Mouse (Mus musculus) lung, postnatal 0 days (tissue): Measurements from ENCODE around the gene Nat14. TPM values are rescaled to one million over a fixed set of nuclear protein-coding genes. Genes with fewer than 3 reads are reported as not detected.

Experiments
- ATAC-seq: fragments of 200-750 bp; cut with Nextera tagmentation; 2 replicates; pipeline ENCODE4 v1.8.0; 2017; ENCODE audit warnings: moderate library complexity
- DNase-seq: peaks from one replicate; pipeline ENCODE4 v3.0.0-alpha.2; 2016; ENCODE audit warnings: low spot score
- H3K27ac ChIP-seq: fragments of 300-500 bp; sonication (generic); 2 replicates; pipeline ENCODE4 v1.5.1; 2014; ENCODE audit warnings: antibody characterized with exemption, mild to moderate bottlenecking, low read length, mixed read lengths
- H3K27me3 ChIP-seq: fragments of 300-500 bp; sonication (generic); replicated peaks from 2 replicates; pipeline ENCODE4 v1.6.1; 2014; ENCODE audit warnings: low read length, mixed read lengths; ENCODE audit not compliant: insufficient read depth
- H3K36me3 ChIP-seq: fragments of 300-500 bp; sonication (generic); 2 replicates; pipeline ENCODE4 v1.6.1; 2014; ENCODE audit warnings: low read length, mixed read lengths; ENCODE audit not compliant: insufficient read depth
- H3K4me1 ChIP-seq: fragments of 300-500 bp; sonication (generic); 2 replicates; pipeline ENCODE4 v1.6.1; 2014; ENCODE audit warnings: antibody characterized with exemption, low read depth, low read length, mixed read lengths; ENCODE audit not compliant: insufficient read depth
- H3K4me2 ChIP-seq: fragments of 300-500 bp; sonication (generic); replicated peaks from 2 replicates; pipeline ENCODE4 v1.6.1; 2014; ENCODE audit warnings: low read depth, mild to moderate bottlenecking, low read length, moderate library complexity, mixed read lengths
- H3K4me3 ChIP-seq: fragments of 300-500 bp; sonication (generic); 2 replicates; pipeline ENCODE4 v1.5.1; 2014; ENCODE audit warnings: low read depth, low read length
- H3K9ac ChIP-seq: fragments of 300-500 bp; sonication (generic); replicated peaks from 2 replicates; pipeline ENCODE4 v1.6.1; 2014; ENCODE audit warnings: low read depth, mild to moderate bottlenecking
- H3K9me3 ChIP-seq: fragments of 300-500 bp; sonication (generic); 2 replicates; pipeline ENCODE4 v1.6.1; 2016; ENCODE audit warnings: low read length, mixed read lengths
- CTCF ChIP-seq: IDR thresholded peaks from 2 replicates; pipeline ENCODE4 v1.5.1; 2016; ENCODE audit warnings: antibody characterized with exemption, mild to moderate bottlenecking
- EP300 ChIP-seq: IDR thresholded peaks from 2 replicates; pipeline ENCODE4 v1.6.1; 2016; ENCODE audit warnings: antibody characterized with exemption, mild to moderate bottlenecking, control low read depth
- WGBS: fragments of 180-500 bp; shearing (Covaris S2); extraction: QIAGEN DNeasy Blood & Tissue Kit; methylation state at CpG from one replicate; pipeline ENCODE4 v1.1.7; 2014; 5-methylcytosine and 5-hydroxymethylcytosine counted together
- polyA plus RNA-seq: library from polyadenylated mRNA; unstranded; fragments of >200 nt; fragmentation: Nextera tagmentation; extraction: Ambion mirVana; gene quantifications from 2 replicates; pipeline ENCODE4 v1.2.1, GENCODE M21; 2015

Nat14 gene
- polyA plus RNA-seq, 1 experiment from 2014 or later, result 1.1 TPM

DNA sequence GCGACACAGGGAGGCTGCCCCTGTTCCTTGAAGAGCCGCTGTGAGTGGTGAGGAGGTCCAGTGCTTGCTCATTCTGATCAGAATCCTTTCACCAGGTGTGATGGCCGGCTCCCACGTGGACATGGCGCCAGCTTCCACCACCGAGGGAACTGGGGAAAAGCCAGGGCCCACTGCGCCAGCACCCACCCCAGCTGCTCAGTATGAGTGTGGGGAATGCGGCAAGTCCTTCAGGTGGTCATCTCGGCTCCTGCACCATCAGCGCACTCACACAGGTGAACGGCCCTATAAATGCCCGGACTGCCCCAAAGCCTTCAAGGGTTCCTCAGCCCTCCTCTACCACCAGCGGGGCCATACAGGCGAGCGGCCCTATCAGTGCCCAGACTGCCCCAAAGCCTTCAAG, 3.1 kb upstream of the Nat14 start:
- TF ChIP-seq EP300 (no peak), CTCF (no peak)
- Histone ChIP-seq H3K4me2 (no peak overlapping the region), H3K9me3 (no peaks in the 10 kb centered on the region), H3K27ac (no peak overlapping the region), H3K4me1 (peaks cover 17% of the 10 kb centered on the region), H3K27me3 (no peaks in the 10 kb centered on the region), H3K4me3 (no peak overlapping the region), H3K36me3 (peaks cover 24% of the 10 kb centered on the region), H3K9ac (no peak overlapping the region)
- WGBS, result 93% methylated on average over 14 of the region's 15 CpGs
- DNase-seq (no peak), ATAC-seq (no peak)

DNA sequence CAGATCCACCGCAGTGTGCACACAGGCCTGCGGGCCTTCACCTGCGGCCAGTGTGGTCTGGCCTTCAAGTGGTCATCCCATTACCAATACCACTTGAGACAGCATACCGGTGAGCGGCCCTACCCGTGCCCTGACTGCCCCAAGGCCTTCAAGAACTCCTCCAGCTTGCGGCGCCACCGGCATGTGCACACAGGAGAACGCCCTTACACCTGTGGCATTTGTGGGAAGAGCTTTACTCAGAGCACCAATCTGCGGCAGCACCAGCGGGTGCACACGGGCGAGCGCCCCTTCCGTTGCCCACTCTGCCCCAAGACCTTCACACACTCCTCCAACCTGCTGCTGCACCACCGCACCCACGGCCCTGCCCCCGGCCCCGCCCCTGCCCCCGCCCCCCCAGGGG, 2.7 kb upstream of the Nat14 start:
- peaks cover 21% of the 10 kb centered on the region for H3K4me1 ChIP-seq
- peaks cover 24% of the 10 kb centered on the region for H3K36me3 ChIP-seq
- TF ChIP-seq EP300, result no peak
- no peak for TF ChIP-seq CTCF
- H3K9me3 ChIP-seq, result no peaks in the 10 kb centered on the region
- ATAC-seq (no peak), DNase-seq (no peak)
- no peak overlapping the region for H3K9ac ChIP-seq
- no peak overlapping the region for H3K4me2 ChIP-seq
- 83% methylated on average over 20 of the region's 21 CpGs for WGBS
- H3K27me3 ChIP-seq, result 0 out of 2 replicates have a peak, but pooled peaks cover under 1% of the 10 kb centered on the region
- no peak overlapping the region for H3K27ac ChIP-seq
- H3K4me3 ChIP-seq, result no peak overlapping the region

GRCm38 (mm10) chr7:4919971-4920370, 1.9 kb upstream of the Nat14 start:
- 0 out of 2 replicates have a peak, but pooled peaks cover 3% of the 10 kb centered on the region for H3K27me3 ChIP-seq
- peaks cover 23% of the 10 kb centered on the region for H3K4me1 ChIP-seq
- WGBS, result 89% methylated on average over 21 of the region's 21 CpGs
- no peak overlapping the region for H3K9ac ChIP-seq
- ATAC-seq (no peak), DNase-seq (no peak)
- no peak overlapping the region for H3K4me2 ChIP-seq
- no peak for TF ChIP-seq EP300
- TF ChIP-seq CTCF, result no peak
- no peak overlapping the region for H3K4me3 ChIP-seq
- peaks cover 24% of the 10 kb centered on the region for H3K36me3 ChIP-seq
- H3K27ac ChIP-seq, result no peak overlapping the region
- H3K9me3 ChIP-seq, result no peaks in the 10 kb centered on the region

- TF ChIP-seq CTCF (no peak), EP300 (no peak)
- H3K9ac ChIP-seq, result no peak overlapping the region
- H3K4me2 ChIP-seq, result no peak overlapping the region
- 93% methylated on average over 19 of the region's 19 CpGs for WGBS
- DNase-seq, result no peak
- peaks cover 24% of the 10 kb centered on the region for H3K36me3 ChIP-seq
- ATAC-seq, result no peak
- H3K4me1 ChIP-seq, result peaks cover 23% of the 10 kb centered on the region
- no peak overlapping the region for H3K4me3 ChIP-seq
- 0 out of 2 replicates have a peak, but pooled peaks cover 3% of the 10 kb centered on the region for H3K27me3 ChIP-seq
- no peaks in the 10 kb centered on the region for H3K9me3 ChIP-seq
- 0 out of 2 replicates have a peak overlapping the region, but pooled peaks have one; percentile 26 for H3K27ac ChIP-seq
These were observed 1.3 kb upstream of the Nat14 start for GRCm38 (mm10) chr7:4920496-4920895.

- TF ChIP-seq EP300, result no peak
- TF ChIP-seq CTCF, result no peak
- H3K27me3 ChIP-seq, result 0 out of 2 replicates have a peak, but pooled peaks cover 3% of the 10 kb centered on the region
- no peak overlapping the region for H3K9ac ChIP-seq
- ATAC-seq (0 out of 2 replicates have a peak, but pooled peaks have one; percentile 5), DNase-seq (peak; percentile 36)
- peaks cover 24% of the 10 kb centered on the region for H3K36me3 ChIP-seq
- H3K4me3 ChIP-seq, result no peak overlapping the region
- 0 out of 2 replicates have a peak overlapping the region, but pooled peaks have one; percentile 8 for H3K4me2 ChIP-seq
- no peaks in the 10 kb centered on the region for H3K9me3 ChIP-seq
- 48% methylated on average over 23 of the region's 23 CpGs for WGBS
- peaks cover 19% of the 10 kb centered on the region for H3K4me1 ChIP-seq
- H3K27ac ChIP-seq, result peak overlapping the region; percentile 40; the same call in 1 of the 2 replicates
These were observed 628 bp upstream of the Nat14 start for GRCm38 (mm10) chr7:4920976-4921823.

DNA sequence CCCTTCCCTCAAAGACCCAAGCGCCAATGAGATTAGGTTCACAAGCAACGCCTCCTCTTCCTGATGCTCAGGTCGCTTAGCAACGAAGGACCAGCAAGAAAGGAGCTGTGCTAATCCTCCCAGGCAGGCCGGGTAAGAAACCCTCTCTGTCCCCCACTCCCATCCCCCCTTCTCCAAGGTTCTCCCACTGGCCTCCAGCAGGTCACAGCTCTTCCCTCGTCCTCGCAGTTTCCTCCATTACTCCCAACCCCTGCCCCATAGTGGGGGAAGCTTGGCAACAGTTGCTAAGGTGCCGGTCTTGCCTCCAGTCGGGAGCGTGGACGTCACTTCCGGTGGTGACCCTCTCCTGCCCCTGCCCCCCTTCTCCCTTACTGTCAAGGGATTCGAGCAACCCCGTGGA, 680 bp downstream of the Nat14 start:
- Histone ChIP-seq H3K4me1 (peaks cover 19% of the 10 kb centered on the region), H3K4me3 (peak overlapping the region; percentile 12; the same call in 1 of the 2 replicates), H3K9ac (no peak overlapping the region), H3K27me3 (0 out of 2 replicates have a peak, but pooled peaks cover 3% of the 10 kb centered on the region), H3K4me2 (peak overlapping the region; percentile 48), H3K27ac (no peak overlapping the region), H3K36me3 (peaks cover 24% of the 10 kb centered on the region), H3K9me3 (no peaks in the 10 kb centered on the region)
- peak; percentile 69 for DNase-seq
- 2% methylated on average over 14 of the region's 14 CpGs for WGBS
- TF ChIP-seq CTCF (no peak), EP300 (no peak)
- ATAC-seq, result peak; percentile 5; the same call in 1 of the 2 replicates
